Mouse (Mus musculus) cerebellum, adult 9-11 months (tissue): ENCODE data around the gene Clic1.
"Not testable (repeated sequence)": the region's sequence is repeated elsewhere in the genome, so short reads cannot be mapped to it uniquely, and the experiment has no call there.

Source experiments
- DNase-seq: peaks from one replicate; pipeline ENCODE4 v3.0.0; 2022

The Clic1 gene

GRCm38 (mm10) chr17:35021163-35021808 is 28.5 kb upstream of the Clic1 start:
- DNase-seq: peak; percentile 88

GRCm38 (mm10) chr17:35021842-35022477 is 27.8 kb upstream of the Clic1 start:
- peak; percentile 11 for DNase-seq

- no peak for DNase-seq
These were observed 27.2 kb upstream of the Clic1 start for GRCm38 (mm10) chr17:35022541-35023060.

GRCm38 (mm10) chr17:35023221-35023620 is 26.5 kb upstream of the Clic1 start:
- no peak for DNase-seq

GRCm38 (mm10) chr17:35023756-35024155 is 26.0 kb upstream of the Clic1 start:
- DNase-seq: no peak

- no peak for DNase-seq
These were observed 25.5 kb upstream of the Clic1 start for GRCm38 (mm10) chr17:35024261-35024660.

- DNase-seq: no peak
These were observed 24.9 kb upstream of the Clic1 start for GRCm38 (mm10) chr17:35024691-35025488.

- no peak for DNase-seq
These were observed 23.6 kb upstream of the Clic1 start for GRCm38 (mm10) chr17:35026206-35026605.

GRCm38 (mm10) chr17:35027277-35028068 is 22.3 kb upstream of the Clic1 start, which contains the start of gene Sapcd1:
Gene Sapcd1, minus strand, starts transcription at chr17:35028016.
- DNase-seq: peak; percentile 53

GRCm38 (mm10) chr17:35028315-35028714 is 21.5 kb upstream of the Clic1 start:
- no peak for DNase-seq

GRCm38 (mm10) chr17:35029691-35030532 is 19.9 kb upstream of the Clic1 start:
- no peak for DNase-seq

GRCm38 (mm10) chr17:35031272-35031671 is 18.5 kb upstream of the Clic1 start:
- no peak for DNase-seq

GRCm38 (mm10) chr17:35031880-35032279 is 17.9 kb upstream of the Clic1 start:
- no peak for DNase-seq

GRCm38 (mm10) chr17:35032323-35032870 is 17.4 kb upstream of the Clic1 start:
- no peak for DNase-seq

GRCm38 (mm10) chr17:35033703-35034102 is 16.1 kb upstream of the Clic1 start:
- DNase-seq: not testable (repeated sequence)

GRCm38 (mm10) chr17:35034896-35035295 is 14.9 kb upstream of the Clic1 start:
- DNase-seq: no peak

GRCm38 (mm10) chr17:35039121-35039873 is 10.5 kb upstream of the Clic1 start:
- DNase-seq: no peak

- no peak for DNase-seq
These were observed 6.0 kb upstream of the Clic1 start for GRCm38 (mm10) chr17:35043794-35044193.

- no peak for DNase-seq
These were observed 4.6 kb upstream of the Clic1 start for GRCm38 (mm10) chr17:35044904-35045806.
